Mouse (Mus musculus): ENCODE results near the gene Limd1.
"Not testable (repeated sequence)": the region's sequence is repeated elsewhere in the genome, so short reads cannot be mapped to it uniquely, and the experiment has no call there.

The Limd1 gene

GRCm38 (mm10) chr9:123478586-123479195 lies at the start of gene Limd1:
Gene Limd1, plus strand, starts transcription at chr9:123478706.
- CTCF ChIA-PET: interaction anchor here (1.0 kb wide), 1 partner anchor 25 kb away, joined by 3 read pairs; no protein-coding TSS in a partner anchor

- CTCF ChIA-PET: no interaction called here
These were observed 48.6 kb upstream of the Limd1 start for GRCm38 (mm10) chr9:123429863-123430262.

- CTCF ChIA-PET: interaction anchor here (0.5 kb wide), 1 partner anchor 103 kb away, joined by 3 read pairs; no protein-coding TSS in a partner anchor
These were observed 47.5 kb upstream of the Limd1 start for GRCm38 (mm10) chr9:123430973-123431372.

GRCm38 (mm10) chr9:123438223-123438622 lies 40.3 kb upstream of the Limd1 start:
- CTCF ChIA-PET: no interaction called here

- CTCF ChIA-PET: no interaction called here
These were observed 38.1 kb upstream of the Limd1 start for GRCm38 (mm10) chr9:123440230-123441058.

- CTCF ChIA-PET: not testable (repeated sequence)
These were observed 31.4 kb upstream of the Limd1 start for GRCm38 (mm10) chr9:123447101-123447500.

- CTCF ChIA-PET: no interaction called here
These were observed 29.9 kb upstream of the Limd1 start for GRCm38 (mm10) chr9:123448594-123448993.

GRCm38 (mm10) chr9:123450174-123450573 lies 28.3 kb upstream of the Limd1 start:
- CTCF ChIA-PET: interaction anchor here (0.7 to 1.0 kb wide), 3 partner anchors 73 to 478 kb away, joined by 3 to 4 read pairs (median 3); no protein-coding TSS in a partner anchor

- CTCF ChIA-PET: no interaction called here
These were observed 26.7 kb upstream of the Limd1 start for GRCm38 (mm10) chr9:123451772-123452171.

GRCm38 (mm10) chr9:123456634-123457602 lies 21.6 kb upstream of the Limd1 start:
- CTCF ChIA-PET: no interaction called here

GRCm38 (mm10) chr9:123457603-123458002 lies 20.9 kb upstream of the Limd1 start:
- CTCF ChIA-PET: no interaction called here

- CTCF ChIA-PET: no interaction called here
These were observed 11.3 kb upstream of the Limd1 start for GRCm38 (mm10) chr9:123467141-123467620.

- CTCF ChIA-PET: no interaction called here
These were observed 10.0 kb upstream of the Limd1 start for GRCm38 (mm10) chr9:123468406-123469085.

- CTCF ChIA-PET: no interaction called here
These were observed 9.4 kb upstream of the Limd1 start for GRCm38 (mm10) chr9:123469087-123469486.

- CTCF ChIA-PET: no interaction called here
These were observed 5.1 kb upstream of the Limd1 start for GRCm38 (mm10) chr9:123473377-123473776.

GRCm38 (mm10) chr9:123475569-123475968 lies 2.9 kb upstream of the Limd1 start:
- CTCF ChIA-PET: interaction anchor here (0.6 to 1.3 kb wide), 2 partner anchors 31 to 33 kb away, joined by 3 read pairs; no protein-coding TSS in a partner anchor

GRCm38 (mm10) chr9:123478031-123478585 lies 398 bp upstream of the Limd1 start:
- CTCF ChIA-PET: interaction anchor here (1.0 kb wide), 1 partner anchor 25 kb away, joined by 3 read pairs; no protein-coding TSS in a partner anchor

- CTCF ChIA-PET: interaction anchor here (1.2 kb wide), 1 partner anchor 47 kb away, joined by 7 read pairs; no protein-coding TSS in a partner anchor
These were observed 727 bp downstream of the Limd1 start for GRCm38 (mm10) chr9:123479196-123479669.

GRCm38 (mm10) chr9:123479876-123480252 lies 1.4 kb downstream of the Limd1 start:
- CTCF ChIA-PET: interaction anchor here (0.6 to 1.2 kb wide), 3 partner anchors 16 to 46 kb away, joined by 3 to 15 read pairs (median 7); no protein-coding TSS in a partner anchor

GRCm38 (mm10) chr9:123480253-123480921 lies 1.9 kb downstream of the Limd1 start:
- CTCF ChIA-PET: interaction anchor here (0.6 to 1.2 kb wide), 4 partner anchors 16 to 45 kb away, joined by 3 to 15 read pairs (median 5); no protein-coding TSS in a partner anchor
